Mouse (Mus musculus): Measurements from ENCODE around the gene Mdc1.
A peak's percentile ranks its signal among the peaks of the same experiment; 100 is the strongest.

DNA sequence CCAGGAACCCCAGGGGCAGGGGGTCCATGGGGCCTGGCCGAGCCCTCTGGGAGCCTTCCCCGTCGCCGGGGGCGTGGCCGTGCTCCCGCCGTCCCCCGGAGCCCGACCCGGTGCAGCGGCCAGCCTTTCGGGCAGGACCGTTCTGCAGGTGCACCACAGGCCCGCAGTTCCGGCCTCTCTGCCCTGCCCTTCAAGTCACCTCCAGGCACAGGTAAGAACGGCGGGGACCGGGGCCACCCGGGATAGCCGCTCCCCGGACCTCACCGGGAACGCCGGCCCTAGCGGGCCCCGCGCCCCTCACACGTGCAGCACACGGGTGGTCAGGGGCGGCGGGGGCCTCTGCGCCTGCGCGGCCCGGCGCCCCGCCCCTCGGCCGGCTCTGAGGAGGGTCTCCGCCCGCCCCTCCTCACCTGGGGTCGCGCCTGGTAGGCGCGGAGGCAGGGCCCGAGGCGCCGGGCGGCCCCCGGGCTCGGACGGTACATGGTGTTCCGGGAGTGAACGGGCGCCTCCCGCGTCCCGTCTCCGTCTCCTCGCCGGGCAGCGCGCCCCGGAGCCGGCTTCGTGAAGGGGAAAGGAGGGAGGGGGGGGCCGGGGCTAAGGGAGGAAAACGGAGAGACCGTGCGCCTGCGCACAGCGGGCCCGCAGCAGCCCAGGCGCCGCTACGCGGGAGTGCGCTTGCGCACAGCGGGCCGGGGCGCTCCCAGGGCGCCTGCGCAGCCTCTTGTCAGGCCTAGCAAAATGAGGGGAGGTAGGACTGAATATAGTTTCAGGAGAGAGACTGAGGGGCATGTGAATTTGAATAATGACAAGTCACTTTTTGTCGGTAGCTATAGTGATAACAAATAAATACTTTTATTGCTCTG is 55.7 kb downstream of the Mdc1 start, which contains the start of gene 2310061I04Rik:
- TF ChIP-seq CTCF (IDR thresholded peaks at IDR 0.05; ENCODE audit: borderline replicate concordance, insufficient read depth, low read length) (no peak), POLR2A (IDR thresholded peaks at IDR 0.05; ENCODE audit: low read depth, low read length) (peak; percentile 47; the same call in 1 of the 2 replicates)

Measured in embryonic fibroblast, embryonic 13.5 days (primary cell).